Mouse (Mus musculus): Measurements from ENCODE around the gene S100pbp. TPM values are rescaled to one million over a fixed set of nuclear protein-coding genes. Genes with fewer than 3 reads are reported as not detected.

S100pbp gene
- polyA plus RNA-seq, 1 experiment from 2014 or later, result 31.2 TPM

- 0 out of 2 replicates have a peak, but pooled peaks cover 5% of the 10 kb centered on the region for H3K9me3 ChIP-seq
- H3K9ac ChIP-seq (replicated peaks), result no peak overlapping the region
- H3K4me2 ChIP-seq, result no peak overlapping the region
- H3K36me3 ChIP-seq, result no peaks in the 10 kb centered on the region
- H3K27ac ChIP-seq, result no peak overlapping the region
- 32% methylated on average over 28 of the region's 28 CpGs for WGBS
- peaks cover 5% of the 10 kb centered on the region; the same call in 1 of the 2 replicates for H3K4me1 ChIP-seq (replicated peaks)
- peak; percentile 74; the same call in 1 of the 2 replicates for ATAC-seq (ENCODE audit: insufficient number of reproducible peaks, insufficient read depth, low FRiP score, low TSS enrichment, low read depth)
- no peak overlapping the region for H3K4me3 ChIP-seq (replicated peaks)
- H3K27me3 ChIP-seq, result peaks cover 29% of the 10 kb centered on the region
Observed at GRCm38 (mm10) chr4:129113083-129113988, 76.2 kb downstream of the S100pbp start.

GRCm38 (mm10) chr4:129112231-129112630 lies 77.3 kb downstream of the S100pbp start:
- Histone ChIP-seq H3K4me2 (no peak overlapping the region), H3K27ac (no peak overlapping the region), H3K4me3 (replicated peaks) (no peak overlapping the region), H3K4me1 (replicated peaks) (peaks cover 5% of the 10 kb centered on the region; the same call in 1 of the 2 replicates), H3K9me3 (0 out of 2 replicates have a peak, but pooled peaks cover 5% of the 10 kb centered on the region), H3K27me3 (peaks cover 38% of the 10 kb centered on the region), H3K36me3 (no peaks in the 10 kb centered on the region), H3K9ac (replicated peaks) (no peak overlapping the region)
- ATAC-seq (ENCODE audit: insufficient number of reproducible peaks, insufficient read depth, low FRiP score, low TSS enrichment, low read depth), result no peak
- 53% methylated on average over 12 of the region's 13 CpGs for WGBS

GRCm38 (mm10) chr4:129111350-129111749 lies 78.2 kb downstream of the S100pbp start:
- Histone ChIP-seq H3K4me1 (replicated peaks) (peaks cover 5% of the 10 kb centered on the region; the same call in 1 of the 2 replicates), H3K4me2 (no peak overlapping the region), H3K27me3 (peaks cover 43% of the 10 kb centered on the region), H3K36me3 (no peaks in the 10 kb centered on the region), H3K27ac (no peak overlapping the region), H3K9me3 (0 out of 2 replicates have a peak, but pooled peaks cover 5% of the 10 kb centered on the region), H3K4me3 (replicated peaks) (no peak overlapping the region), H3K9ac (replicated peaks) (no peak overlapping the region)
- ATAC-seq (ENCODE audit: insufficient number of reproducible peaks, insufficient read depth, low FRiP score, low TSS enrichment, low read depth), result no peak
- 68% methylated on average over 11 of the region's 11 CpGs for WGBS

GRCm38 (mm10) chr4:129110804-129111203 lies 78.7 kb downstream of the S100pbp start:
- peaks cover 5% of the 10 kb centered on the region; the same call in 1 of the 2 replicates for H3K4me1 ChIP-seq (replicated peaks)
- no peaks in the 10 kb centered on the region for H3K36me3 ChIP-seq
- no peak for ATAC-seq (ENCODE audit: insufficient number of reproducible peaks, insufficient read depth, low FRiP score, low TSS enrichment, low read depth)
- WGBS, result 85% methylated on average over 6 of the region's 6 CpGs
- H3K27me3 ChIP-seq, result peaks cover 44% of the 10 kb centered on the region
- H3K9me3 ChIP-seq, result 0 out of 2 replicates have a peak, but pooled peaks cover 5% of the 10 kb centered on the region
- H3K4me2 ChIP-seq, result no peak overlapping the region
- H3K9ac ChIP-seq (replicated peaks), result no peak overlapping the region
- H3K27ac ChIP-seq, result no peak overlapping the region
- no peak overlapping the region for H3K4me3 ChIP-seq (replicated peaks)

GRCm38 (mm10) chr4:129108624-129109023 lies 80.9 kb downstream of the S100pbp start:
- H3K9me3 ChIP-seq, result 0 out of 2 replicates have a peak, but pooled peaks cover 5% of the 10 kb centered on the region
- no peak overlapping the region for H3K27ac ChIP-seq
- peaks cover 54% of the 10 kb centered on the region for H3K27me3 ChIP-seq
- ATAC-seq (ENCODE audit: insufficient number of reproducible peaks, insufficient read depth, low FRiP score, low TSS enrichment, low read depth), result no peak
- H3K4me2 ChIP-seq, result no peak overlapping the region
- peaks cover 10% of the 10 kb centered on the region for H3K4me1 ChIP-seq (replicated peaks)
- no peak overlapping the region for H3K4me3 ChIP-seq (replicated peaks)
- H3K36me3 ChIP-seq, result no peaks in the 10 kb centered on the region
- H3K9ac ChIP-seq (replicated peaks), result no peak overlapping the region
- WGBS, result 78% methylated on average over 7 of the region's 7 CpGs

- no peak for ATAC-seq (ENCODE audit: insufficient number of reproducible peaks, insufficient read depth, low FRiP score, low TSS enrichment, low read depth)
- whole genome bisulfite sequencing, result 73% methylated on average over 10 of the region's 10 CpGs
- Histone ChIP-seq H3K4me2 (no peak overlapping the region), H3K36me3 (no peaks in the 10 kb centered on the region), H3K27ac (no peak overlapping the region), H3K4me3 (replicated peaks) (no peak overlapping the region), H3K27me3 (peaks cover 59% of the 10 kb centered on the region), H3K9me3 (no peaks in the 10 kb centered on the region), H3K9ac (replicated peaks) (no peak overlapping the region), H3K4me1 (replicated peaks) (peaks cover 10% of the 10 kb centered on the region)
Observed at GRCm38 (mm10) chr4:129107348-129107899, 82.1 kb downstream of the S100pbp start.

GRCm38 (mm10) chr4:129106073-129106472 lies 83.5 kb downstream of the S100pbp start:
- no peak for ATAC-seq (ENCODE audit: insufficient number of reproducible peaks, insufficient read depth, low FRiP score, low TSS enrichment, low read depth)
- Histone ChIP-seq H3K27ac (no peak overlapping the region), H3K4me1 (replicated peaks) (peaks cover 6% of the 10 kb centered on the region), H3K4me2 (peak overlapping the region; percentile 61), H3K27me3 (peaks cover 65% of the 10 kb centered on the region), H3K36me3 (no peaks in the 10 kb centered on the region), H3K9ac (replicated peaks) (no peak overlapping the region), H3K9me3 (no peaks in the 10 kb centered on the region), H3K4me3 (replicated peaks) (peak overlapping the region; percentile 36; the same call in 1 of the 2 replicates)
- 16% methylated on average over 9 of the region's 9 CpGs for WGBS

- Histone ChIP-seq H3K9me3 (no peaks in the 10 kb centered on the region), H3K4me2 (peak within 1 kb of the TSS; percentile 61), H3K9ac (replicated peaks) (peak within 1 kb of the TSS; percentile 53), H3K4me3 (replicated peaks) (peak within 1 kb of the TSS; percentile 36), H3K27me3 (peaks cover 65% of the 10 kb centered on the region), H3K4me1 (replicated peaks) (peaks cover 6% of the 10 kb centered on the region), H3K27ac (no peak within 1 kb of the TSS), H3K36me3 (no peaks in the 10 kb centered on the region)
- 0 out of 2 replicates have a peak, but pooled peaks have one; percentile 41 for ATAC-seq (ENCODE audit: insufficient number of reproducible peaks, insufficient read depth, low FRiP score, low TSS enrichment, low read depth)
- 2% methylated on average over 40 of the region's 40 CpGs for WGBS
Observed at GRCm38 (mm10) chr4:129105356-129105755, 84.2 kb downstream of the S100pbp start, which contains the start of gene Tmem54. Gene Tmem54, plus strand, starts transcription at chr4:129105548.

- peaks cover 55% of the 10 kb centered on the region for H3K27me3 ChIP-seq
- 81% methylated on average over 14 of the region's 14 CpGs for WGBS
- no peaks in the 10 kb centered on the region for H3K9me3 ChIP-seq
- ATAC-seq (ENCODE audit: insufficient number of reproducible peaks, insufficient read depth, low FRiP score, low TSS enrichment, low read depth), result no peak
- no peak overlapping the region for H3K4me2 ChIP-seq
- no peak overlapping the region for H3K4me3 ChIP-seq (replicated peaks)
- H3K9ac ChIP-seq (replicated peaks), result no peak overlapping the region
- H3K36me3 ChIP-seq, result no peaks in the 10 kb centered on the region
- H3K27ac ChIP-seq, result no peak overlapping the region
- H3K4me1 ChIP-seq (replicated peaks), result peaks cover 6% of the 10 kb centered on the region
Observed at GRCm38 (mm10) chr4:129102133-129102829, 87.2 kb downstream of the S100pbp start.
